In genomic region chr7:79994476-79994875, GRCm38 (mm10) we compare ENCODE assay signal across 9 mouse cellular contexts. TPM values are rescaled to one million over a fixed set of nuclear protein-coding genes. Genes with fewer than 3 reads are reported as not detected.
DNase-seq lines count a peak whose midpoint lies in the region; ATAC-seq lines count a peak whose summit lies in the region.
"Had no signal": no experiment of that assay in that cellular context is flagged by ENCODE, and none has a peak within 500 bp of the region (broad histone marks: within the 10 kb centered on the region; RNA-seq: fewer than 3 reads in every experiment).

No protein-coding gene starts in this region.

- no peaks in the 10 kb centered on the region for H3K9me3 ChIP-seq in hindbrain, embryonic 11.5 days (ENCODE audit: control insufficient read depth, low read length)
- H3K9me3 ChIP-seq in hindbrain, embryonic 13.5 days, result no peaks in the 10 kb centered on the region
- H3K9me3 ChIP-seq in embryonic facial prominence, embryonic 10.5 days, result no peaks in the 10 kb centered on the region
- H3K9me3 ChIP-seq: limb, embryonic 13.5 days had no signal

- no peak overlapping the region for H3K27ac ChIP-seq in hindbrain, embryonic 11.5 days (ENCODE audit: low read depth, low read length)
- no peak overlapping the region for H3K27ac ChIP-seq in hindbrain, embryonic 13.5 days
- no peak overlapping the region for H3K27ac ChIP-seq in embryonic facial prominence, embryonic 10.5 days (replicated peaks)
- H3K27ac ChIP-seq: limb, embryonic 13.5 days had no signal

- H3K4me3 ChIP-seq in hindbrain, embryonic 11.5 days (ENCODE audit: low read depth, low read length), result no peak overlapping the region
- H3K4me3 ChIP-seq in hindbrain, embryonic 13.5 days, result no peak overlapping the region
- no peak overlapping the region for H3K4me3 ChIP-seq in embryonic facial prominence, embryonic 10.5 days
- H3K4me3 ChIP-seq: limb, embryonic 13.5 days had no signal

- no peaks in the 10 kb centered on the region for H3K4me1 ChIP-seq in hindbrain, embryonic 11.5 days (replicated peaks; ENCODE audit: control insufficient read depth, insufficient read depth, low read length)
- 0 out of 2 replicates have a peak, but pooled peaks cover 6% of the 10 kb centered on the region for H3K4me1 ChIP-seq in hindbrain, embryonic 13.5 days (replicated peaks)
- H3K4me1 ChIP-seq in embryonic facial prominence, embryonic 10.5 days, result peaks cover 7% of the 10 kb centered on the region; the same call in 1 of the 2 replicates
- H3K4me1 ChIP-seq: limb, embryonic 13.5 days had no signal

- no peak overlapping the region for H3K4me2 ChIP-seq in hindbrain, embryonic 11.5 days (replicated peaks; ENCODE audit: low read depth, low read length)
- H3K4me2 ChIP-seq in hindbrain, embryonic 13.5 days, result no peak overlapping the region
- H3K4me2 ChIP-seq: limb, embryonic 13.5 days had no signal

- DNase-seq in hindbrain, embryonic 11.5 days (ENCODE audit: low spot score), result peak; percentile 52
- DNase-seq in B cell, adult 2 months, result peak; percentile 35 to 38
- peak; percentile 26 for DNase-seq in adrenal gland, adult 8-10 months
- DNase-seq in embryonic facial prominence, embryonic 10.5 days (ENCODE audit: low spot score), result peak; percentile 50
- peak; percentile 72 to 79 for DNase-seq in kidney, postnatal 25 days
- DNase-seq in urinary bladder, postnatal 4 days (ENCODE audit: low spot score in 2 of 2), result no peak

- H3K36me3 ChIP-seq in hindbrain, embryonic 11.5 days (ENCODE audit: control insufficient read depth, insufficient read depth, low read length), result no peaks in the 10 kb centered on the region
- H3K36me3 ChIP-seq in hindbrain, embryonic 13.5 days, result no peaks in the 10 kb centered on the region
- H3K36me3 ChIP-seq in embryonic facial prominence, embryonic 10.5 days (replicated peaks), result no peaks in the 10 kb centered on the region
- H3K36me3 ChIP-seq: limb, embryonic 13.5 days had no signal

- H3K9ac ChIP-seq in hindbrain, embryonic 11.5 days (ENCODE audit: low read depth, low read length), result no peak overlapping the region
- no peak overlapping the region for H3K9ac ChIP-seq in hindbrain, embryonic 13.5 days
- H3K9ac ChIP-seq: limb, embryonic 13.5 days had no signal

- WGBS in hindbrain, embryonic 11.5 days, result 34% methylated on average over 8 of the region's 8 CpGs
- WGBS in hindbrain, embryonic 13.5 days, result 25% methylated on average over 8 of the region's 8 CpGs
- 26% methylated on average over 8 of the region's 8 CpGs for WGBS in embryonic facial prominence, embryonic 10.5 days

- H3K27me3 ChIP-seq in hindbrain, embryonic 11.5 days (ENCODE audit: control insufficient read depth, insufficient read depth, low read length), result no peaks in the 10 kb centered on the region
- no peaks in the 10 kb centered on the region for H3K27me3 ChIP-seq in hindbrain, embryonic 13.5 days
- no peaks in the 10 kb centered on the region for H3K27me3 ChIP-seq in embryonic facial prominence, embryonic 10.5 days (replicated peaks; ENCODE audit: low read depth, poor library complexity, severe bottlenecking)
- H3K27me3 ChIP-seq: limb, embryonic 13.5 days had no signal

- no peak for ATAC-seq in hindbrain, embryonic 11.5 days (ENCODE audit: low FRiP score)
- ATAC-seq in hindbrain, embryonic 13.5 days (ENCODE audit: low FRiP score), result no peak
- peak; percentile 77; the same call in 1 of the 2 replicates for ATAC-seq in megakaryocyte progenitor cell, adult 5-6 weeks (replicated peaks; ENCODE audit: poor library complexity)

RNA-seq across cellular contexts. Expression of gene Zfp710, which starts 30.1 kb away (rescaled TPM):
- polyA plus RNA-seq in hindbrain, embryonic 11.5 days (2014; fragmentation: Nextera tagmentation; extraction: Ambion mirVana), result 26.4 and 28.4 TPM in 2 replicates
- 18.3 and 18.5 TPM in 2 replicates for polyA plus RNA-seq in hindbrain, embryonic 13.5 days (2015; fragmentation: Nextera tagmentation; extraction: Ambion mirVana)
- total RNA-seq in adrenal gland, adult 8-10 months (2022), result 10 to 100 TPM; 14.3 to 34.1 (median 25.3) TPM
- 21.5 and 25.2 TPM in 2 replicates for polyA plus RNA-seq in embryonic facial prominence, embryonic 10.5 days (2016; fragmentation: Nextera tagmentation; extraction: Ambion mirVana)
- 18.9 and 19.3 TPM in 2 replicates for total RNA-seq in megakaryocyte progenitor cell, adult 5-6 weeks (2015)
- total RNA-seq in megakaryocyte progenitor cell, adult 5-6 weeks (2017), result 22.7 and 23.6 TPM in 2 replicates

RNA-seq across cellular contexts. Expression of gene Arpin, which starts 59.3 kb away (rescaled TPM):
- 22.5 and 24.9 TPM in 2 replicates for polyA plus RNA-seq in hindbrain, embryonic 11.5 days (2014; fragmentation: Nextera tagmentation; extraction: Ambion mirVana)
- polyA plus RNA-seq in hindbrain, embryonic 13.5 days (2015; fragmentation: Nextera tagmentation; extraction: Ambion mirVana), result 19.0 and 20.3 TPM in 2 replicates
- 10 to 100 TPM; 16.9 to 27.6 (median 22.9) TPM for total RNA-seq in adrenal gland, adult 8-10 months (2022)
- polyA plus RNA-seq in embryonic facial prominence, embryonic 10.5 days (2016; fragmentation: Nextera tagmentation; extraction: Ambion mirVana), result 18.4 and 19.3 TPM in 2 replicates
- total RNA-seq in megakaryocyte progenitor cell, adult 5-6 weeks (2015), result 0.15 TPM in 1 of 2 replicates, not detected in the other
- 0.14 TPM in 1 of 2 replicates, not detected in the other for total RNA-seq in megakaryocyte progenitor cell, adult 5-6 weeks (2017)

Comparison
In these comparisons a context has a peak if more than half of its experiments do, and no peak if none do; other contexts are left out.
1. DNase-seq: peak in hindbrain, embryonic 11.5 days (single experiment), B cell, adult 2 months (2 of 2), adrenal gland, adult 8-10 months (single experiment), embryonic facial prominence, embryonic 10.5 days (single experiment) and kidney, postnatal 25 days (2 of 2); none in urinary bladder, postnatal 4 days (0 of 2).